Mouse (Mus musculus): ENCODE measurements at regions not wholly inside any gene's neighbourhood (a gene's known extent, or its start where the extent isn't known, plus 50 kb on each side); places are given as distances from the start of the nearest gene placed in this dataset.

- no peak overlapping the region for H3ac ChIP-seq (ENCODE audit: control insufficient read depth, insufficient read length, low read depth)
- no peaks in the 10 kb centered on the region for H3K36me3 ChIP-seq (ENCODE audit: control insufficient read depth, insufficient read depth)
- H3K79me2 ChIP-seq (ENCODE audit: control insufficient read depth, insufficient read depth): no peaks in the 10 kb centered on the region
- no peaks in the 10 kb centered on the region for H3K79me3 ChIP-seq (ENCODE audit: low read depth)
- no peaks in the 10 kb centered on the region for H3K27me3 ChIP-seq (ENCODE audit: control insufficient read depth, insufficient read depth, insufficient read length)
- no peak overlapping the region for H3K4me3 ChIP-seq (ENCODE audit: insufficient read depth, poor library complexity, severe bottlenecking)
- TF ChIP-seq FOSL1 (IDR thresholded peaks at IDR 0.05; ENCODE audit: insufficient read depth, low read length, poor library complexity, severe bottlenecking): no peak
- TF ChIP-seq CTCF (IDR thresholded peaks at IDR 0.05; ENCODE audit: control insufficient read depth, insufficient read depth, insufficient read length): no peak
- no peak for TF ChIP-seq CEBPB (IDR thresholded peaks at IDR 0.05; ENCODE audit: low read depth)
- TF ChIP-seq MYOG (IDR thresholded peaks at IDR 0.05; ENCODE audit: control insufficient read depth, extremely low read depth, insufficient read length): no peak
- no peak for TF ChIP-seq USF1 (IDR thresholded peaks at IDR 0.05; ENCODE audit: low read depth)
- no peak for TF ChIP-seq MAX (IDR thresholded peaks at IDR 0.05)
- TF ChIP-seq MYOD1 (IDR thresholded peaks at IDR 0.05; ENCODE audit: control insufficient read depth, insufficient read length, low read depth): no peak
These were observed 71.6 kb upstream of the Galnt15 start for GRCm38 (mm10) chr14:31957211-31957638.

DNA sequence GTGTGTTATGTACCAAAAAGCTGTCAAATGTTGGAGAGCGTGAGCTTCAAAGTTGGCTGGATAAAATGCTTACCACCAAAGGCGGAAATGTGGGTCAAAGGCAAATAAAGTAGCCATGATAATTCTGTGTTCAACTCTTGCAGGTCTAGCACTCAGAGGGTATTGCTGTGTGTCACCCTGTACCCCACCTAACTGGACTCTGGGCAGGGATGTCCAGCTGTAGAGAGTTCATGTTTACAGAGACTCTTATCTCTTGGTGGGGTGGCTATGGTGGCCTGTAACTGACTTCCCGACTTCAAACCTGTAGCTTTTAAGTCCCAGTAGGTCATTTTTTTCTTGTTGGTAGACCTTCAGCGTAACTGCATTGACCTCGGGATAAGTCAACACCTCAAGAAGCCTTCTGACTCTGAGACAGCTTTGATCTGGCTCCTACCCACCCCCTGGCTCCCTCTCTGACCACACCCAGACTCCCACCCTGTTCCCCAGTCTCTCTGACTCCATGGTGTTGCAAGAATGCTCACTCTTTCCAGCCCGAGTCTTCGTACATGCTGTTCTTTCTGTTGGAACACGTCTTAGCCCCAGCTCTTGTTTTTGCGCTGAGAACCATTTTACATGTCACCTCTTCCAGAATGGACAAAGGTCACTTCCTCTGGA lies 68.5 kb upstream of the Galnt15 start:
- Histone ChIP-seq H3K27me3 (ENCODE audit: control insufficient read depth, insufficient read depth, insufficient read length) (no peaks in the 10 kb centered on the region), H3K36me3 (ENCODE audit: control insufficient read depth, insufficient read depth) (no peaks in the 10 kb centered on the region), H3K79me3 (ENCODE audit: low read depth) (no peaks in the 10 kb centered on the region), H3K4me3 (ENCODE audit: insufficient read depth, poor library complexity, severe bottlenecking) (no peak overlapping the region), H3K79me2 (ENCODE audit: control insufficient read depth, insufficient read depth) (no peaks in the 10 kb centered on the region), H3ac (ENCODE audit: control insufficient read depth, insufficient read length, low read depth) (no peak overlapping the region)
- TF ChIP-seq CEBPB (IDR thresholded peaks at IDR 0.05; ENCODE audit: low read depth) (no peak), MAX (IDR thresholded peaks at IDR 0.05) (no peak), MYOD1 (IDR thresholded peaks at IDR 0.05; ENCODE audit: control insufficient read depth, insufficient read length, low read depth) (no peak), MYOG (IDR thresholded peaks at IDR 0.05; ENCODE audit: control insufficient read depth, extremely low read depth, insufficient read length) (no peak), CTCF (IDR thresholded peaks at IDR 0.05; ENCODE audit: control insufficient read depth, insufficient read depth, insufficient read length) (no peak), USF1 (IDR thresholded peaks at IDR 0.05; ENCODE audit: low read depth) (no peak)

GRCm38 (mm10) chr14:31961442-31961841 lies 67.3 kb upstream of the Galnt15 start:
- no peaks in the 10 kb centered on the region for H3K79me3 ChIP-seq (ENCODE audit: low read depth)
- H3K27me3 ChIP-seq (ENCODE audit: control insufficient read depth, insufficient read depth, insufficient read length): no peaks in the 10 kb centered on the region
- H3K79me2 ChIP-seq (ENCODE audit: control insufficient read depth, insufficient read depth): no peaks in the 10 kb centered on the region
- no peaks in the 10 kb centered on the region for H3K36me3 ChIP-seq (ENCODE audit: control insufficient read depth, insufficient read depth)
- TF ChIP-seq CEBPB (IDR thresholded peaks at IDR 0.05; ENCODE audit: low read depth) (no peak), MYOG (IDR thresholded peaks at IDR 0.05; ENCODE audit: control insufficient read depth, extremely low read depth, insufficient read length) (no peak), CTCF (IDR thresholded peaks at IDR 0.05; ENCODE audit: control insufficient read depth, insufficient read depth, insufficient read length) (no peak), MYOD1 (IDR thresholded peaks at IDR 0.05; ENCODE audit: control insufficient read depth, insufficient read length, low read depth) (no peak), USF1 (IDR thresholded peaks at IDR 0.05; ENCODE audit: low read depth) (no peak), FOSL1 (IDR thresholded peaks at IDR 0.05; ENCODE audit: insufficient read depth, low read length, poor library complexity, severe bottlenecking) (no peak), MAX (IDR thresholded peaks at IDR 0.05) (no peak)
- no peak overlapping the region for H3ac ChIP-seq (ENCODE audit: control insufficient read depth, insufficient read length, low read depth)
- no peak overlapping the region for H3K4me3 ChIP-seq (ENCODE audit: insufficient read depth, poor library complexity, severe bottlenecking)

GRCm38 (mm10) chr14:31963131-31963911 lies 65.5 kb upstream of the Galnt15 start:
- TF ChIP-seq MAX (IDR thresholded peaks at IDR 0.05) (peak; percentile 73), MYOD1 (IDR thresholded peaks at IDR 0.05; ENCODE audit: control insufficient read depth, insufficient read length, low read depth) (peak; percentile 41), CTCF (IDR thresholded peaks at IDR 0.05; ENCODE audit: control insufficient read depth, insufficient read depth, insufficient read length) (no peak), CEBPB (IDR thresholded peaks at IDR 0.05; ENCODE audit: low read depth) (no peak), FOSL1 (IDR thresholded peaks at IDR 0.05; ENCODE audit: insufficient read depth, low read length, poor library complexity, severe bottlenecking) (peak; percentile 85), USF1 (IDR thresholded peaks at IDR 0.05; ENCODE audit: low read depth) (no peak), MYOG (IDR thresholded peaks at IDR 0.05; ENCODE audit: control insufficient read depth, extremely low read depth, insufficient read length) (no peak)
- no peaks in the 10 kb centered on the region for H3K79me2 ChIP-seq (ENCODE audit: control insufficient read depth, insufficient read depth)

GRCm38 (mm10) chr14:31964076-31964475 lies 64.7 kb upstream of the Galnt15 start:
- TF ChIP-seq MAX (IDR thresholded peaks at IDR 0.05) (no peak), FOSL1 (IDR thresholded peaks at IDR 0.05; ENCODE audit: insufficient read depth, low read length, poor library complexity, severe bottlenecking) (no peak), CTCF (IDR thresholded peaks at IDR 0.05; ENCODE audit: control insufficient read depth, insufficient read depth, insufficient read length) (no peak), MYOD1 (IDR thresholded peaks at IDR 0.05; ENCODE audit: control insufficient read depth, insufficient read length, low read depth) (no peak), USF1 (IDR thresholded peaks at IDR 0.05; ENCODE audit: low read depth) (no peak), CEBPB (IDR thresholded peaks at IDR 0.05; ENCODE audit: low read depth) (no peak), MYOG (IDR thresholded peaks at IDR 0.05; ENCODE audit: control insufficient read depth, extremely low read depth, insufficient read length) (no peak)

More at GRCm38 (mm10) chr14:31963131-31963911, 65.5 kb upstream of the Galnt15 start:
- no peaks in the 10 kb centered on the region for H3K36me3 ChIP-seq (ENCODE audit: control insufficient read depth, insufficient read depth)
- H3ac ChIP-seq (ENCODE audit: control insufficient read depth, insufficient read length, low read depth): peak overlapping the region; percentile 34
- no peaks in the 10 kb centered on the region for H3K27me3 ChIP-seq (ENCODE audit: control insufficient read depth, insufficient read depth, insufficient read length)
- no peak overlapping the region for H3K4me3 ChIP-seq (ENCODE audit: insufficient read depth, poor library complexity, severe bottlenecking)
- H3K79me3 ChIP-seq (ENCODE audit: low read depth): no peaks in the 10 kb centered on the region

More at GRCm38 (mm10) chr14:31964076-31964475, 64.7 kb upstream of the Galnt15 start:
- no peak overlapping the region for H3K4me3 ChIP-seq (ENCODE audit: insufficient read depth, poor library complexity, severe bottlenecking)
- H3K27me3 ChIP-seq (ENCODE audit: control insufficient read depth, insufficient read depth, insufficient read length): no peaks in the 10 kb centered on the region
- no peaks in the 10 kb centered on the region for H3K79me3 ChIP-seq (ENCODE audit: low read depth)
- no peaks in the 10 kb centered on the region for H3K36me3 ChIP-seq (ENCODE audit: control insufficient read depth, insufficient read depth)
- peak overlapping the region; percentile 19 for H3ac ChIP-seq (ENCODE audit: control insufficient read depth, insufficient read length, low read depth)
- no peaks in the 10 kb centered on the region for H3K79me2 ChIP-seq (ENCODE audit: control insufficient read depth, insufficient read depth)

Measured in C2C12 (cell line).